Mouse (Mus musculus): ENCODE measurements around the gene Jmjd1c.

GRCm38 (mm10) chr10:67174049-67174448 lies 78.1 kb downstream of the Jmjd1c start:
- no peak for TF ChIP-seq POLR2A (IDR thresholded peaks at IDR 0.05; ENCODE audit: insufficient read depth, low read depth, low read length)
- no peak for TF ChIP-seq CTCF (IDR thresholded peaks at IDR 0.05)
- no peak for TF ChIP-seq EP300 (IDR thresholded peaks at IDR 0.05; ENCODE audit: insufficient read depth, low read depth, low read length)

Measured in heart, adult 2 months (tissue).